Mouse (Mus musculus): ENCODE measurements around the gene Etv6.

- TF ChIP-seq CTCF (IDR thresholded peaks at IDR 0.05; ENCODE audit: low read depth) (no peak), EP300 (IDR thresholded peaks at IDR 0.05; ENCODE audit: low read depth) (no peak)
Measured at GRCm38 (mm10) chr6:134060036-134060435, 24.5 kb downstream of the Etv6 start.

All from heart, postnatal 0 days (tissue).